Mouse (Mus musculus) CH12.LX (cell line): ENCODE data around the gene Gss.

ENCODE experiments used
- CTCF ChIP-seq, 2 experiments: IDR thresholded peaks in 1 of 2; conservative IDR thresholded peaks in 1 of 2; 2 replicates each; pipeline ENCODE4 v1.5.1; 2011 to 2012; ENCODE audit warnings: low read depth in 2 of 2, low read length in 2 of 2, improper control_type of control experiment in 1 of 2, inconsistent platforms in 1 of 2, mild to moderate bottlenecking in 1 of 2, moderate library complexity in 1 of 2
- GABPA ChIP-seq: IDR thresholded peaks from 2 replicates; pipeline ENCODE4 v1.6.1; 2012; ENCODE audit warnings: low read depth, low read length, improper control_type of control experiment, inconsistent platforms; ENCODE audit not compliant: insufficient replicate concordance
- IRF4 ChIP-seq: IDR thresholded peaks from 2 replicates; pipeline ENCODE4 v1.6.1; 2014; ENCODE audit warnings: low read depth, mild to moderate bottlenecking, inconsistent platforms, low read length, improper control_type of control experiment
- MAFK ChIP-seq: IDR thresholded peaks from 2 replicates; pipeline ENCODE4 v1.6.1; 2011; ENCODE audit warnings: low read length, improper control_type of control experiment; ENCODE audit not compliant: insufficient replicate concordance
- POLR2A ChIP-seq: IDR thresholded peaks from 2 replicates; pipeline ENCODE4 v1.6.1; 2011; ENCODE audit warnings: low read depth, mild to moderate bottlenecking, improper control_type of control experiment, low read length

DNA sequence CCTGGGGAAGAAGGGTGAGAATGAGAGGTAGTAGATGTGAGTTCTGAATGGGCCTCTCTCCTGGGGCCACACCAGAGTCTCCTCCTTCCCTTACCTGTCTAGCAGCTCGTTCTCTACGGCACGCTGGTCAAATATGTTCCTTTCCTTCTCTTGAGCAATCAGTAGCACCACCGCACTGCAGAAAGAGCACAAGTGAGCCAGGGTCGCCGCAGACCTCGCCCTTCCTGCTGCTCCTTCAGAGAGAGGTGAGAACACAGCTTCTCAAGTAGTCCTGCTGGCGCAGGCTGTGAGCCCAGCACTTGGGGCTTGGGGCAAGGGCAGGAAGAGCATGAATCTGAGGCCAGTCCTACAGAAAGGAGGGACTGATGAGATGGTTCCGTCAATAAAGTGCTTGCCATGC is 19.6 kb downstream of the Gss start:
- no peak for TF ChIP-seq IRF4
- TF ChIP-seq POLR2A = no peak
- TF ChIP-seq MAFK = no peak
- TF ChIP-seq GABPA = no peak
- TF ChIP-seq CTCF (conservative IDR thresholded peaks at IDR 0.05 in 1 of 2, IDR thresholded peaks at IDR 0.05 in 1 of 2; ENCODE audit: low read depth in 2 of 2, low read length in 2 of 2) = no peak
